Mouse (Mus musculus): ENCODE measurements around the gene Abl1. TPM values are rescaled to one million over a fixed set of nuclear protein-coding genes. Genes with fewer than 3 reads are reported as not detected.
"Not testable (repeated sequence)": the region's sequence is repeated elsewhere in the genome, so short reads cannot be mapped to it uniquely, and the experiment has no call there.

The Abl1 gene
- polyA plus RNA-seq, 1 experiment from 2014 or later: 12.9 TPM

DNA sequence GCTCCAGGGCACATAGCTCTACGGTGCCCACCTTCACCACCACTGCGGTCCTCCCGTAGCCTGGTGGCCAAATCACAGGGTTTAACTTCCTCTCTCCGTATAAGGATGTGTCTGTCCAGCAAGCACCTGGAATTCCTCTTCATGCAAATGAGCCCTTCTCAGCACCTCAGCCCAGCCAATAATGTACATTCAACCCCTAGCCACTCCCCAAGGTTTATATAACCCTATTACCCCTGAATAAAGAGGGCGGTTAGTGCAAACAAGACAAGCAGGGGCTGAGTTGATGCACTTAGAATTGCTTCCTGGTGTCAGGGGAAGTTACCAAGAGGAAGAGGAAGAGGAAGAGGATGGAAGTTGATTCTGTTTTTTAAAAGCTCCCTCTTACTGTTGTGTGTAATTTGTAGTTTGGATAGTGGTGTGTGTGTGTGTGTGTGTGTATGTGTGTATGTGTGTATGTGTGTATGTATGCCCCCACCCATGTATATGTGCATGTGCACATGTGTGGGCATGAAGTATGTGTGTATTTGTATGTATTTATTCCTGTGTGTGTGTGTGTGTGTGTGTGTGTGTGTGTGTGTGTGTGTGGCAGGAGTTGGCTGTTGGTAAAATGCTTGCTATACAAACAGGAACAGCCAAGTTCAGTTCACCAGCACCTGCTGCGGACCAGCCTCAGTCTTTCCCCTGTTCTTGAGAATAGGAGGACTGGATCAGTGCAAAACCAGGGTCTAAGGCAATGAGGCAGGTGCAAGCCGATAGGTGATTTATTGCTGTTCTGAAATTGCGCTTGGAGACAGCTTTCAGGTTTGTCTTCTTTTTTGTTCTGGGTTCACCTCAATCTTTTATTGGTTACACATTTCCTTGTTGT lies 25.0 kb upstream of the Abl1 start:
- Histone ChIP-seq H3K9me3 (replicated peaks) (no peaks in the 10 kb centered on the region), H3K27ac (no peak overlapping the region), H3K36me3 (no peaks in the 10 kb centered on the region), H3K9ac (no peak overlapping the region), H3K4me3 (no peak overlapping the region), H3K27me3 (replicated peaks) (peaks cover 73% of the 10 kb centered on the region), H3K4me2 (no peak overlapping the region), H3K4me1 (no peaks in the 10 kb centered on the region)
- ATAC-seq: no peak
- 48% methylated on average over 8 of the region's 8 CpGs for WGBS (ENCODE audit: insufficient replicate concordance)

DNA sequence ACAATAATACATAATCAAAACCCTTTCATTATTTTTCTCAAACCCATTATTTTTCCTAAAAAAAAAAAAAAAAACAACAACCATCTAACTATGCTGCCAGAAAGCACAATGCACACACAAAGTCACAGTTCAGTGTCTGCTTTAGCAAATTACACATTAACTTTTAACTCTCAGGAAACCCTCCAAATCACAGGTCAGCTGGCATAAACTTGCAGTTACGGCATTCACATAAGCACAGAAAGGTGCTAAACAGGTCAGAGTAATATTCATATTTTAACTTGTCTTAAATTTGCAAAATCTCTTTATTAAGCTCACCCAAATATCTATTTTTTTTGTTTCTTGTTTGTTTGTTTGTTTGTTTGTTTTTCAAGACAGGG lies 24.4 kb upstream of the Abl1 start:
- Histone ChIP-seq H3K9me3 (replicated peaks) (no peaks in the 10 kb centered on the region), H3K4me2 (no peak overlapping the region), H3K36me3 (no peaks in the 10 kb centered on the region), H3K9ac (no peak overlapping the region), H3K27ac (no peak overlapping the region), H3K27me3 (replicated peaks) (peaks cover 68% of the 10 kb centered on the region), H3K4me3 (no peak overlapping the region), H3K4me1 (no peaks in the 10 kb centered on the region)
- ATAC-seq: no peak
- 64% methylated on average over 1 of the region's 1 CpGs for WGBS (ENCODE audit: insufficient replicate concordance)

DNA sequence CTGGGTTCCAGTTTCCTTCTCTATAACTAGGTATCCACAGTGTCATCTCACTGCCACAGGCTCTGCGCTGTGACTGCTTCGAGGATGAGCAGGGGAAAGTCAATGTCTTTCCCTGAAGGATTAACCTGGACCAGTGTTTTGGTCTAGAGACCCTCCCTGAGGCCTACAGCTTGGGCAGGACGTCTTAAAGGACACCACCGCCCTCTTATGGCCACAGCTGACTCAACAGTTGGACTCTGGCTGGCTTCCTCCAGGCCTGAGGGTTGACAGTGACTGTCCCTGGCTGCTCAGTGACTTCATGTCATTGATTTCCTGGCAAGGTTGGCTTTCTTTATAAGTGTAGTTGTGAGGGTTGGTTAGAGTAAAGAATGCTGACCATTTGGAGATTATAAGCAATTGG lies 20.8 kb upstream of the Abl1 start:
- Histone ChIP-seq H3K36me3 (peaks cover 4% of the 10 kb centered on the region), H3K4me2 (no peak overlapping the region), H3K27me3 (replicated peaks) (peaks cover 35% of the 10 kb centered on the region), H3K9me3 (replicated peaks) (no peaks in the 10 kb centered on the region), H3K4me1 (peaks cover 16% of the 10 kb centered on the region), H3K4me3 (no peak overlapping the region), H3K9ac (no peak overlapping the region), H3K27ac (no peak overlapping the region)
- WGBS (ENCODE audit: insufficient replicate concordance): 32% methylated on average over 4 of the region's 4 CpGs
- ATAC-seq: no peak

DNA sequence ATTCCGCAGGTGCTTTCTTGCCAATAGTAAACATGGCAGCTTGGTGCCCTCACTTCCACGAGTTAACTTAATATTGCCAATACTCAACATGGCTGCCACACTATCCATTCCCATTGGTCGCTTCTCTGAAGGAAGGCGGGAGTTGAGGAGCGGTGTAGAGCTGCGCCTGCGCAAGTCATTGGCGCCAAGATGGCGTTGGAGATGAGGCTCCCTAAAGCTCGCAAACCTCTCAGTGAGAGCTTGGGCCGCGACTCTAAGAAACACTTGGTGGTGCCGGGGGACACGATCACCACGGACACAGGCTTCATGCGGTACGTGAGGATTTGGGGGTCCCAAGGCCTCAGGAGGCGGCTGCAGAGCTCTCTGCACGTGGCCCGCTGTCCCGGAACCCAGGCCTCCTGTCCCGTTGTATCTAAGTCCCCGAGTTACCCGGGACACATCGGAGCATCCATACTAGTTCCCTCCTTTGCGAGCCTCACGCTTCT lies 17.6 kb upstream of the Abl1 start, which contains the start of gene Exosc2:
Exosc2 (plus strand) TSS at position 165 of the 485 bp plus-strand sequence.
- H3K4me1 ChIP-seq: peaks cover 32% of the 10 kb centered on the region
- H3K27me3 ChIP-seq (replicated peaks): peaks cover 13% of the 10 kb centered on the region; the same call in 1 of the 2 replicates
- peak within 1 kb of the TSS; percentile 78 for H3K4me3 ChIP-seq
- H3K9me3 ChIP-seq (replicated peaks): no peaks in the 10 kb centered on the region
- H3K4me2 ChIP-seq: peak within 1 kb of the TSS; percentile 71
- ATAC-seq: peak; percentile 95
- peaks cover 37% of the 10 kb centered on the region for H3K36me3 ChIP-seq
- WGBS (ENCODE audit: insufficient replicate concordance): 1% methylated on average over 27 of the region's 27 CpGs
- H3K9ac ChIP-seq: peak within 1 kb of the TSS; percentile 81
- H3K27ac ChIP-seq: peak within 1 kb of the TSS; percentile 80

DNA sequence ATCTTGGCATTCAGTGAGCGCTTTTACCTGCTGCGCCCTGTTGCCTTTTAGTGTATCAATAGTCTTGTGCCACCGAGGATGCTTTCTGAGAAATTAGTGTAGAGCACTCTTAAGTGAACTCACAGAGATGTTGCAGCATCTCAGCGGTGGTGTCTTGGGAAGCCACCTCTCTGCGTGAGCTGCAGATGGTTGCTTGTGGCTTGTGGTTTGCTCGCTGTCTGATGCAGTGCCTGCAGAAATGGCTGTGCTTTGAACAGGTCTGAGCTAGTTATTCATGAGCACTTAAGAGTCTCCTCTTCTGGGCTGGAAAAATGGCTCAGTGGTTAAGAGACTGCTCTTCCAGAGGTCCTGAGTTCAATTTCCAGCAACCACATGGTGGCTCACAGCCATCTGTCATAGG lies 9.5 kb upstream of the Abl1 start:
- 87% methylated on average over 6 of the region's 6 CpGs for WGBS (ENCODE audit: insufficient replicate concordance)

DNA sequence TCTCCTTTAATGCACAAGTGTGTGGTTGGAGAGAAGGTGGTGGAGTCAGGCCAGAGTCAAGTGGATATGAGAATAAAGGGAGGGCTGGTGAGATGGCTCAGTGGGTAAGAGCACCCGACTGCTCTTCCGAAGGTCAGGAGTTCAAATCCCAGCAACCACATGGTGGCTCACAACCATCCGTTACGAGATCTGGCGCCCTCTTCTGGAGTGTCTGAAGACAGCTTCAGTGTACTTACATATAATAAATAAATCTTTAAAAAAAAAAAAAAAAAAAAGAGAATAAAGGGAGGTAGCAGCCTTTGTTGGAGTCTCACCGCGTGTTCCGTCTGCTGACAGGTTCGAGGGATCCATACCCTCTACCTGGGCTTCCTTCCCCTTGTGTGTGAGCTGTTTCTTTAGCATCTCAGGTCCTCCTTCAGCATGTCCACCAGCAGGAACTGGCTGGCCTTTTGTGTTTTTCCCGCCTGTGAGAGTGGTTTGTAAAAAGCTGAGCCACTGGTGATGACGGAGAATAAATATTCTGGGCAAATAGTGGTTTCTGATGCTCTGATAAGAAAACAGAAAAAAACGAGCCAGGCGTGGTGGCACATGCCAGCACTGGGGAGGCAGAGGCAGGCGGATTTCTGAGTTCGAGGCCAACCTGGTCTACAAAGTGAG lies 7.0 kb upstream of the Abl1 start:
- not testable (repeated sequence) for ATAC-seq; H3K9ac ChIP-seq; H3K4me2 ChIP-seq; H3K27me3 ChIP-seq (replicated peaks); H3K4me1 ChIP-seq; H3K27ac ChIP-seq; H3K4me3 ChIP-seq; H3K9me3 ChIP-seq (replicated peaks)
- WGBS (ENCODE audit: insufficient replicate concordance): 75% methylated on average over 15 of the region's 15 CpGs
- H3K36me3 ChIP-seq: peaks cover 56% of the 10 kb centered on the region

More for the DNA sequence above, 9.5 kb upstream of the Abl1 start:
- Histone ChIP-seq H3K4me1 (peaks cover 3% of the 10 kb centered on the region), H3K9me3 (replicated peaks) (no peaks in the 10 kb centered on the region), H3K4me3 (no peak overlapping the region), H3K9ac (no peak overlapping the region), H3K27ac (no peak overlapping the region), H3K4me2 (no peak overlapping the region), H3K36me3 (peaks cover 82% of the 10 kb centered on the region), H3K27me3 (replicated peaks) (no peaks in the 10 kb centered on the region)
- ATAC-seq: no peak

DNA sequence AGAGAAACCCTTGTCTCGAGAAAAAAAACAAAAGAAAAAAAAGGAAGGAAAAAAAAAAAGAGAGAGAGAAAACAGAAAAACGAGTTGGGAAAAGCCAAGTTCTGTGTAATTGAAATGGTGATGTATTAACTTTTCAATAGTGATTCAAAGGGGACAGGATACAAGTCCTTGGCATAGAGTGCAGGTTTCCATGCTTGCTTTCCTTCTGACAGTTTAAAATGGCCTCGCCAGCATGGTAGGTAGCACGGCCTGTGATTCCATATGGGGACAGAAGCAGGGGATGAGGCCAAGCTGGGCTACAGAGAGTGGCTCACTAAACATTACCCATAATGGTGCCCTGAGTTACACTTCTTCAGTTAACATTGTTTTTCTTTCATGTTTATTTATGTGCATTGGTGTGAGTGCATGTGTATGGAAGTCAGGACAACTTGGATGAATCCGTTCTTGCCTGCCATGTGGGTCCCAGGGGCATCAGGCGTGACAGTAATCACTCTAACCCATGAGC lies 6.4 kb upstream of the Abl1 start:
- ATAC-seq: no peak

DNA sequence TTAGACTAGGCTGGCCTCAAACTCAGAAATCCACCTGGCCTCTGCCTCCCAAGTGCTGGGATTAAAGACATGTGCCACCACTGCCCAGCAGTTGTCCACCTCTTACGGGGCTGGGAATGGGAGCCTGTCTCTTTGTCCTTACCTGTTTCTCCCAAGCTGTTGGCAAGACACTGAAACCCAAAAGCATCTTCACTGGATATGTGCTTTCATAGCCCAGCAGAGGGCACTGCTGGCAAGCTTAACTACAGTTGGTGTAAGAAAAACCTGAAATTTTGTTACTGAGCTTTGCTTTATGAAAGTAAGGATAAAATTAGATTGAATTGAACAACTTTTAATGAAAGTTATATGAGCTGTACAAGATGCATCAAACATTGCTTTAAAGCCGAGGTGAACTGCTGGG lies 4.5 kb upstream of the Abl1 start:
- no peak overlapping the region for H3K4me2 ChIP-seq
- H3K9me3 ChIP-seq (replicated peaks): no peaks in the 10 kb centered on the region
- no peak overlapping the region for H3K9ac ChIP-seq
- no peak overlapping the region for H3K27ac ChIP-seq
- ATAC-seq: no peak
- 23% methylated on average over 2 of the region's 2 CpGs for WGBS (ENCODE audit: insufficient replicate concordance)
- peaks cover 7% of the 10 kb centered on the region for H3K4me1 ChIP-seq
- H3K4me3 ChIP-seq: no peak overlapping the region
- no peaks in the 10 kb centered on the region for H3K27me3 ChIP-seq (replicated peaks)
- H3K36me3 ChIP-seq: peaks cover 31% of the 10 kb centered on the region

More for the DNA sequence above, 6.4 kb upstream of the Abl1 start:
- WGBS (ENCODE audit: insufficient replicate concordance): 81% methylated on average over 6 of the region's 6 CpGs
- Histone ChIP-seq H3K36me3 (peaks cover 50% of the 10 kb centered on the region), H3K4me2 (no peak overlapping the region), H3K9me3 (replicated peaks) (no peaks in the 10 kb centered on the region), H3K9ac (no peak overlapping the region), H3K27me3 (replicated peaks) (no peaks in the 10 kb centered on the region), H3K4me3 (no peak overlapping the region), H3K27ac (no peak overlapping the region), H3K4me1 (no peaks in the 10 kb centered on the region)

DNA sequence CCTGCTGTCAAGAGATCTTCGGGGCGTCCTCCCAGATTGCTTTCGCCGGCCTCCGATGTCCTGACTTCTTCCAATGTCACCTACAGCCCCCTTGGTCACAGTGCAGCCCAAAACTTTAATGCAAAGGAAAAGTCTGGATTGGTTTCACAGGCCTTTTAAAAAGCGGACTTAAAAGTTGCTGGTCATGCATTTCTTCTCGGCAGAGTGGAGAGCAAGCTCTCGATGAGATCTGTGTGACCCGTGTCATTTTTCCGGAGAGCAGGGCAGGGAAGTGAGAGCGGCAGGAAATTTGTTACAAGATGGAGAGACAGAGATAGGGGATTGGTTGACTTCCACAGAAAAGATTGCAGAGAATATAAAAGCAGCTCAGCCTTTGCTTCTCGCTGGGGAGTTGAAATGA lies 869 bp downstream of the Abl1 start:
- peak overlapping the region; percentile 74 for H3K4me2 ChIP-seq
- H3K4me3 ChIP-seq: peak overlapping the region; percentile 96
- H3K36me3 ChIP-seq: peaks cover 23% of the 10 kb centered on the region
- H3K4me1 ChIP-seq: peaks cover 47% of the 10 kb centered on the region
- H3K9me3 ChIP-seq (replicated peaks): no peaks in the 10 kb centered on the region
- no peaks in the 10 kb centered on the region for H3K27me3 ChIP-seq (replicated peaks)
- peak overlapping the region; percentile 94 for H3K9ac ChIP-seq
- no peak for ATAC-seq
- peak overlapping the region; percentile 95 for H3K27ac ChIP-seq
- WGBS (ENCODE audit: insufficient replicate concordance): 2% methylated on average over 12 of the region's 12 CpGs

DNA sequence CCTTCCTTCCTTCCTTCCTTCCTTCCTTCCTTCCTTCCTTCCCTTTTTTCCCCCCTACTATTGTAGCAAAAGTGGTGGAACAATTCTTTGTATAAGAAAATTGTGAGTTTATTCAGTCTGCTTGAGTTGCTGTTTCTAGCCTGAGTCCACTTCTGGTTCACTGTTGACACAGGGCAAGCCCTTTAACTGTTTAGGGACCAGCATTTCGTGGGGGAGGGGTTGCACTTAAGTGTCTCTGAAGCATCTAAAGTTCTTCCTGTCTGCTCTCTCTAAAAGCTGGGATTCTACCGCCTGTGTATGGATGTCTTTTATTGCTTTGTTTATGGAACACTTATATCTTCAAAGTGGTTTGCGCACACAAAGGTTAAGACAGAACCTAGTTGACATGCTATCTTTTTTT lies 1.9 kb downstream of the Abl1 start:
- ATAC-seq: no peak
- Histone ChIP-seq H3K27ac (0 out of 2 replicates have a peak overlapping the region, but pooled peaks have one; percentile 95), H3K9me3 (replicated peaks) (no peaks in the 10 kb centered on the region), H3K27me3 (replicated peaks) (no peaks in the 10 kb centered on the region), H3K36me3 (peaks cover 30% of the 10 kb centered on the region), H3K4me2 (peak overlapping the region; percentile 74), H3K4me1 (peaks cover 47% of the 10 kb centered on the region), H3K4me3 (peak overlapping the region; percentile 96), H3K9ac (peak overlapping the region; percentile 94)
- WGBS (ENCODE audit: insufficient replicate concordance): 44% methylated on average over 3 of the region's 3 CpGs

DNA sequence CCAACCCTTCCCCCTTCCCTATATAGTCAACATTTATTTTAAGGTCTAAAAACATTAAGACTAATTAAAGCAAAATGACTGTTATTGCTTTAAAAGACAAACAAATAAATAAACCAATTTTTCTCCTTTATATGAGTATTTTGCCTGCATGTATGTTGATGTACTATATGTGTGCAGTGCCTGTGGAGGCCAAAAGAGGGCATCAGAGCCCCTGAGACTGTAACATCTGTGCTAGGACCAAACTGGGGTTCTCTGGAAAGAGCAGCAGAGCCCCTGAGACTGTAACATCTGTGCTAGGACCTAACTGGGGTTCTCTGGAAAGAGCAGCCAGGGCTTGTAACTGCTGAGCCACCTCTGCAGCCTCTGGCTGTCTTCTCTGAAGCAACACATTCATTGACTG lies 10.0 kb downstream of the Abl1 start:
- peaks cover 18% of the 10 kb centered on the region for H3K4me1 ChIP-seq
- H3K27ac ChIP-seq: no peak overlapping the region
- ATAC-seq: no peak
- no peak overlapping the region for H3K4me3 ChIP-seq
- H3K36me3 ChIP-seq: peaks cover 56% of the 10 kb centered on the region
- no peak overlapping the region for H3K4me2 ChIP-seq
- no peaks in the 10 kb centered on the region for H3K9me3 ChIP-seq (replicated peaks)
- H3K9ac ChIP-seq: no peak overlapping the region
- H3K27me3 ChIP-seq (replicated peaks): no peaks in the 10 kb centered on the region

Data from liver, embryonic 12.5 days (tissue).